Mouse (Mus musculus) 416B (cell line): ENCODE results near the gene Tsc22d2.
"Not testable (repeated sequence)": the region's sequence is repeated elsewhere in the genome, so short reads cannot be mapped to it uniquely, and the experiment has no call there.

Source experiments
- DNase-seq: peaks from one replicate; pipeline ENCODE4 v3.0.0; 2011; ENCODE audit warnings: low read depth

Gene Tsc22d2

GRCm38 (mm10) chr3:58434414-58434813 is 19.9 kb downstream of the Tsc22d2 start:
- peak; percentile 84 for DNase-seq

DNA sequence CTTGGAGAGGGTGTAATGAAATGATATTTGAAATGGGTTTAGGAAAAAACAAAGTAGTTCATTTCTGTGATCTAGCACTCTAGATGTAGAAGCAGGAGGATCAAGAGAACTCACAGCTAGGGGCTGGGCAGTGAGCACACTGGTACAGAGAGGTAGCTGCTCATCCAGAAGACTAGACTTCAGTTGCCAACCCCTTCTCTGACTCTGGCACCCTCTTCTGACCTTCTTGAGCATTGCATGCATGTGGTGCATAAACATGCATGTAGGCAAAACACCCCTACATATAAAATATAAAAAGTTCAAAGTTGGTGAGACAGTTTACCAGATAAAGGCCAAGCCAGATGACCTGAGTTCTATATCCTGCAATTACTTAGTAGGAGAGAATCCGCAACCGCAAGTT is 33.7 kb downstream of the Tsc22d2 start:
- peak; percentile 74 for DNase-seq

GRCm38 (mm10) chr3:58449487-58449886 is 35.0 kb downstream of the Tsc22d2 start:
- peak; percentile 36 for DNase-seq

DNA sequence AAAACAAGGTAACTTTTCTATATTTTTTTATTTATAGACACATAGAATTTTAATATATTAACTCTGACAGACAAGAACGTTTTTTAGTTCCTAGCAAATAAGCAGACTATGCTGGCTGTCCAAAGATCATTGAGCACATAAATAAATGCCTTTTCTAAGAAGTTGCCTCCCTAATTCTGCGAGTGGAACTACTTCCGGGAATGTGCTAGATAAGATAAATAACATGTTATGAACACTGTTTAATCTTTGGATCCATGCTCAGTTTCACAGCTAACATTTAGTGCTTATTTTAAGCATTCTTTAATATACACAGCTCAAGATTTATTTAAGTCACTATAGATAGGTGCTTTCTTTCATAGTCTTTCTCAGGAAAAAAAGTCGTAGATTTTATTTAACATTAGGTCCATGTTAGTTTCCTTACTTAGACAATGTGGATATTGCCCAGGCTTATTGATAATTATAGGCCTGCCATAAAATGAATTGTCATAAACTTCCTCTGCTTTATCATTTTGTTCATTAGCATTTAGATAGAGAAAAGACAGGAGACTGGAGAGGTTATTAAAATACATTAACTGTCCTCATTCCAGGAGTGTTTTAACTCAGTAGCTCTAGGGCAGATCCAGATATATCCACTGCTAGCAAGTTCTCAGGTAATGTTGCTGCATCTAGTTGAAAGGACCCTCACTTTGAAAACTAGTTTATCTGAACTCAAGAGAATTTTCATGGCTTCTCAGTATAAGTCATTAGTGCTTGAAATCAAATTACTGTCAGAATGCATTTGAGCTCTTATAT is 40.1 kb downstream of the Tsc22d2 start:
- DNase-seq: no peak

- DNase-seq: no peak
Measured at GRCm38 (mm10) chr3:58455255-58455654, 40.7 kb downstream of the Tsc22d2 start.

DNA sequence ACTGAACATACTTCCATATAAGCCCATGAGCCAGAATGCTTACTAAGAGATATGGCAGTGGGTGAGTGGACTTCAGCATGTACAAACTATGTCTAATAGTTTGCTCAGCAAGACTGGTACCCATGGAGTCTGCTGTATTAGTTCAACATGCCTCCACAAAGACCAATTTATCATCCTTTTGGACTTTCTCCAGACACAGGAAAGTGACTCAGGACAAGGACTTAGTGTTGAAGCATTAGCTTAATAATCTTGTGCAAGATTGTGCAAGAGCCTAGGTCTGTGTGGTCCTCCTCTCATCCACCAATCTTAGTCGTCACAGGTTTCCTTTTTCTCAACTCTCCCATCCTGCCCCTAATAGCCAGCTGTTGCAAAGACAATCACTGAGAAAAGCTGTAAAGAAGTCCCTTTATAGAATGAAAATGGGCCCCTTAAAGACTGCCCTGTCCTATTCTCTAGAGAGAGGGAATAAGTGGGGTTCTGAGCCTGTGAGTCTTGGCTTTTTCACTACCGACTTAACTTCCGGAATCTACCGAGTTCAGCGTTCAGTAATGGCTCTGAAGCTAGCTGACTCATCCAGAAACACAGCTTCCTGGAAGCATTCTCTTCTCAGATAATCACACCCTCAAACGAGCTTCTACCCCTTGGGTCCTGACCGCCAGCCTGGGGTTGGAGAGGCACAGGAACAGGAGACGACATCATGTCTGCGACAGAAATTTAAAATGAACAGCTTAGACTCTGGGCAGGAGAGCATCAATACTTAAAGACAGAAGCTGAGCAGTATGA is 55.3 kb downstream of the Tsc22d2 start:
- DNase-seq: peak; percentile 96

- DNase-seq: not testable (repeated sequence)
Measured at GRCm38 (mm10) chr3:58475298-58475697, 60.8 kb downstream of the Tsc22d2 start.

DNA sequence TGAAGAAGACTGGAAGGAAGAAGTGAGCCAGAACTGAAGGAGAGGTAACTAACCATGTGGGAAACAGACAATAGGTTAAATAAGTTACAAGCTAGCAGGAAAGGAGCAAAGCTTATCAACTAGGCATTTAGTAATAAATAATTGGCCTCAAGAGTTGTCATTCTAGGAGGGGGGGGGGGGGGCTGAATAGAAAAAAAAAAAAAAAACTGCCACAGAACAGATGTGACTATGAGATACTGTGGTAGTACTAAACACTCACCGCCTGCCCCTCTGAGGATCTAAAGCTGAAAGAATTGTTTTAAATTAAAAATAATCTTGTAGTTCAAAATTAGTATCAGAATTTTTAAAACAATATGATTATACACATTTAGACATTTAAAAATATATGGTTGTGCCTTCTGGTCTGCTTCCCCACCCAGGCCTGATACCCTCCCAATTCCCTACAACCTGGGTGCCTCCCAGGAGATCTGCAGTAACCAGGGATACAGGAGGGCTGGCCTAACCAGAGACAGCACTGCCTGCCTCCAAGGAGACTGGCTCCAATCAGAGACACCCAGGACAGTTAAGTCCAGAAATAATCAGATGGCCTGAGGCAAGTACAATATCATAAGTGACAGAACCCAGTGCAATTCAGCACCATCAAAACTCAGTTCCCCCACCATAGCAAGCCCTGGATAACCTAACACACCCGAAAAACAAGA is 64.4 kb downstream of the Tsc22d2 start:
- DNase-seq: no peak

DNA sequence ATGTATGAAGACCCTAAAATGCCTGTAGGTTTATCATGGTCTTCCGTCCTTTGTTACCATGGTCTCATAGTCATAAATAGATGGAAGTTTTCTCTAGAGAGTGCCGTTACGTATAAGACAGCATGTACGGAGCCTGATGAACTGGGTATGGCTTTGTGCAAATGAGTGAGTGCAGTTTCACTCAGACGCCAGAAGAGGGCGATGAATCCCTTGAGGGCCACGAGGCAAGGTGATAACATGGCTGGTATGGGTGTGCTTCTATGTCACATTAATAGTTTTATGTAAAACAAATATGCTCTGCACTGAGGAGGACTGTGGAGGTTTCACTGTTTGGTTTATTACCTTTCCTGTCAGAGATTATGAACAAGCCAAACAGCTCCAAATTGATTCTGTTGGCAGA is 71.4 kb downstream of the Tsc22d2 start:
- peak; percentile 62 for DNase-seq

DNA sequence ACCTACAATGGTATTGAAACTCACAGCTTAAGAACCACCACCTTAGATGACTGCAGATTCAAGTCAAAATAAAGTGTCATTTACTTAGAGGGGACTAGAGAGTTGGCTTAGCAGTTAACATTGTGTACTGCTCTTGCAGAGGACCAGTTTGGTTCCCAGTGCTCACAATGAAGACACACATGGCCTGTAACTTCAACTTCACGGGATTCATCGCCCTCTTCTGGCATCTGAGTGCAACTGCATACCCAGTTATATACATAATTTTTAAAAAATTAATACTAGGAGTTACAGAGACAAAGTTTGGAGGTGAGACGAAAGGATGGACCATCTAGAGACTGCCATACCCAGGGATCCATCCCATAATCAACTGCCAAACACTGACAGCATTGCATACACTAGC is 72.6 kb downstream of the Tsc22d2 start:
- DNase-seq: peak; percentile 45

DNA sequence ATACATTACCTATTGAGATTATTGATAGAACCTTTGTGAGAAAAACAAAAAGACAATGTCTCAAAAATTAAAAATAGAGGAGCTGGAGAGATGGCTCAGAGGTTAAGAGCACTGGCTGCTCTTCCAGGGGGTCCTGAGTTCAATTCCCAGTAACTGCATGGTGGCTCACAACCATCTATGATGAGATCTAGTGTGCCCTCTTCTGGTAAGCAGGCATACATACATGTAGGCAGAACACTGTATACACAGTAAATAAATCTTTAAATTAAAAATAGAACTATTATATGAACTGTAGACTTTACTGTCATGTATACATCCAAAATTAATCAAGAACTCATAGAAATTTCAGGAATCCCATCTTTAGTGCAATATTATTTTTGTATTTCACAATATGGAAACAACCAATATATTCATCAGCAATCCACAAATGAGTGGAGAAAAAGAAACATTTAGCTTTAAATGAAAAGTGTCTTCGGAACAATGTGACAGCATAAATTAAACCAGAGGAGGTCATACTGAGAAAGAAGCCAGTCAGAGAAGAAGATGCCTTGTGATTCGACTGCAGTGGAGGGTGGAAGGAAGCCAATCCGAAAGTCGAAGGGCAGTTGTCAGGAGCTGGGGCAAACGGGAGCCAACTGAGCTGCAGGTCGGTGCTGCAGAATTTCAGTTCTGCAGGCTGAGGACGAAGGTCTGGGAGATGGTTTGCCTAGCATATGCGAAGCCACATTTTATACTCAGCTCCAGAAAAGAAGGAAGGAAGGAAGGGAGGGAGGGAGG is 73.7 kb downstream of the Tsc22d2 start:
- peak; percentile 68 for DNase-seq

GRCm38 (mm10) chr3:58490787-58491186 is 76.3 kb downstream of the Tsc22d2 start:
- peak; percentile 54 for DNase-seq

DNA sequence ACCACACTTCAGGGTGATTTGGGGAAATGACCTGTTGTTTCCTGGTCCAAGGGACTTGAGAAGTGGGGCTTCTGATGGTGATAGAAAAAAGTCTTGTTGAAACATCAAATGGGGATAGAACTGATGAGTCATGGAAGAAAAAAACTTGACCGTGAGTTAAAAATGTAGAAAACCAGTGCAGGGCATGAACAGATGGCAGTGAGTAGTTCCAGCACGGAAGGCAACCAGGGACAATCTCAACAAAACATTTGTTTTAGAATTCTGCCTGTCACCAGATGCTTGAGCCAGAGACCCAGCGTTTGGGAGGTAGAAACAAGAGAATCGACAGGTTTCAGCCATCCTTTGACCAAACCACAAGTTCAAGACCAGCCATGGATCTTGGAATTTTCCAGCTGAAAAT is 79.1 kb downstream of the Tsc22d2 start:
- DNase-seq: peak; percentile 40

GRCm38 (mm10) chr3:58501961-58502360 is 87.4 kb downstream of the Tsc22d2 start:
- peak; percentile 63 for DNase-seq

- no peak for DNase-seq
Measured at GRCm38 (mm10) chr3:58503720-58504333, 89.3 kb downstream of the Tsc22d2 start.

DNA sequence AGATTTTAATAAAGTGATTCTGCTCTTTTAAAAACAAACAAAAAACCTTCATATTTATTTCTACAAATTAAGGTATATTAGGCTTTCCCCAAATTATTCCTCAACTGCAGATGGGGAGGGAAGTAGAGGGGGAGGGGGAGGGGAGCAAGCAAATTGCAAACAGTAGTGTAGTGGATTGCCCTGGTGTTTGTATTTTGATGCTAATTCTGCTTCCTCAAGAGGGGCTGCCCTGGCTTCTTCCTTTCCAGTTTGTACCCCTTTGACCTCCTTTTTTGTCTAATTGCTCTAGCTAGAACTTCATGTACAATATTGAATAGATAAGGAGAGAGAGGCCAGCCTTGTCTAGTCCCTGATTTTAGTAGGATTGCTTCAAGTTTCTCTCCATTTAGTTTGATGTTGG is 90.2 kb downstream of the Tsc22d2 start:
- DNase-seq: no peak

GRCm38 (mm10) chr3:58508020-58508750 is 93.7 kb downstream of the Tsc22d2 start:
- DNase-seq: peak; percentile 84

- peak; percentile 50 for DNase-seq
Measured at GRCm38 (mm10) chr3:58511581-58511980, 97.1 kb downstream of the Tsc22d2 start.

GRCm38 (mm10) chr3:58512740-58513139 is 98.2 kb downstream of the Tsc22d2 start:
- no peak for DNase-seq

DNA sequence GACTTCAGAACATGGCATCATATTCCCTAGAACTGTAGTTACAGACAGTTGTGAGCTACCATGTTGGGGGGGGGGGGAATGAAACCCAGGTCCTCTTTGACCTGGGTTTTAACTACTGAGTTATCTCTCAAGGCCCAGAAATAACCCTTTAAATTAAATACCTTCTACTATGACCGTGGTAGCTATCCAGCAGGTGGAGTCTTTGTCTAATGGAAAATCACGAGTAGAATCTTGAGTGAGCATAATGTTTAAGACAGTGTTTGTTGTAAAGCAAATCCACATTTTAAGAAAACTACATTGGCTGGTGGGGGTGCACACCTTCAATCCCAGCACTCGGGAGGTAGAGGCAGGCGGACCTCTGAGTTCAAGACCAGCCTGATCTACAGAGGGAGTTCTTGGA is 99.0 kb downstream of the Tsc22d2 start:
- peak; percentile 46 for DNase-seq
